Mouse (Mus musculus) adrenal gland, adult 8-10 months (tissue): ENCODE measurements around the gene Pdzph1. TPM values are rescaled to one million over a fixed set of nuclear protein-coding genes. Genes with fewer than 3 reads are reported as not detected.

Source experiments
- DNase-seq: peaks from one replicate; pipeline ENCODE4 v3.0.0; 2022
- total RNA-seq, 4 experiments: library from RNA; stranded (reverse); gene quantifications; 2 replicates each; pipeline ENCODE4 v1.2.4; 2022

Pdzph1 gene
- total RNA-seq, result under 1 TPM in 2 of 4 experiments, not detected in 2; 0.16 to 0.68 TPM

DNA sequence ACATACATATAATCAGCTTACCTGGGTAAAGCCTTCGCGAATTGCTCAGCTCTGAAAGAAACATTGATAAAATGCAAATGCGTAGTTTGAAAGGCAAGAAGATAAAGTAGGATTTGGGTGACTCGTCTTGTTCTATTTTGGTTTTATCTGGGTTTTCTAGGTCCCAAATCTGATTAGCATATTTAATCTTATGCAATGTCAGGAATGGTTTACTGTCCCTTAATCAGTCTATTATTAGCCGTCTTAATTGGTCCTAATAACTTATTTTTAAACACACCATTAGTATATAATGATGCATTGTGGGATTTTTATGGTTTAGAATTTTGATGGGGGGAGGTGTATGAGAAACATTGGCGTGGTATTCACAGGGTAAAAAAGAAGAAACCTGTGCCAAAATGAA lies at the start of gene Pdzph1:
Gene Pdzph1, minus strand, starts transcription at position 101 of the 400 bp plus-strand sequence.
- DNase-seq, result no peak

DNA sequence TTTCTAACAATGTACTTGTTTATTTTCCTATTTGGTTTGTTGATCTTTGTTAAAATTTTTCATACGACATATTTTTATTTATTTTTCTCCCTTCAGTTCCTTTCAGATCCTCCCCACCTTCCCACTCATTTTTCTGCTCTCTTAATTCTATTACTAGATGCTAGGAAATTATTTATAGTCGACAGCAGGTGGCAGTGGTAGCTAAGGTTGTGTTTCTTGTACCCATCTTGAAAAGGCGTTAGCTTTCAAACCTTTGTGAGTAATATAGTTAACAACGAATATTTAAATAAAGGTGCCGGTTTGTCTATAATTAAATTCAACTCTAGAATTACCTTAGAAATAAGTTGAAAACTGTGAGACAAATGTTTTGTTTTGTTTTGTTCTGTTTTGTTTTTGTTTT lies 48.6 kb upstream of the Pdzph1 start:
- no peak for DNase-seq

DNA sequence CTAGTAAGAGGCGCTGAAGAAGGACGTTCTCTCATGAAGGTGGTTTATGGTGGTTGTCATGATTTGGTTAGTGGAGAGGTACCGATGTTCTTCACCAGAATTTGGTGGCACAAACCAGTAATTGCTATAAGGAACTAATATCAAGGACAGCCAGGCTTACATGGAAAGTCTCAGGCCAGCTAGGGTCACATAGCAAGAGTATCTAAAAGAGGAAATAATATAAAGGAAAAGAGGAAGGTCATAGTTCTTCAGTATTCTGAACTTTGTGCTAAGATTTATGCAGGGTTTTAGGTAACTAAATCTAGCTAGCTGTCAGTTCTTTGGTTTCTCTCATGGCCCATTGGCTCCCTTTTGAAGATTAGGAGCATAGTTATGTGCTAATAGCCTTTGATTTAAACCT lies 42.3 kb upstream of the Pdzph1 start:
- no peak for DNase-seq

DNA sequence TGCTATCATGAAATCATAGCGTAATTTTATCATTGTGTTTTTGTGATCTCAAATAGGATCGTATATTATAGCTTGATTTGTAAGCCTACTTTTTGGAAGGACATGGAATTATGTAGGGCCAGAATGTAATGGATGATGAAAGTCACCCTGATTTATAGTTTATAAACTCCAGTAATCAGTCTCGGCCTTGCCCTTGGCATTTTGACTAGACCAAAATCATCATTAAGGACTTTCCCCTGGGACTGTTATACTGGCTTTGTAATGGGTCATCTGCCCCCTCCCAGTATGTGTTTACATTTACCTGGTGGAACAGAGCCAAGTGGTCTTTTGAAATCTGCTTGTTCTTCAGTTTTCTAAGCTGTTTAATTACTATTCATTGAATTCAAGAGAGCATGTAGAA lies 35.2 kb upstream of the Pdzph1 start:
- DNase-seq, result peak; percentile 26

DNA sequence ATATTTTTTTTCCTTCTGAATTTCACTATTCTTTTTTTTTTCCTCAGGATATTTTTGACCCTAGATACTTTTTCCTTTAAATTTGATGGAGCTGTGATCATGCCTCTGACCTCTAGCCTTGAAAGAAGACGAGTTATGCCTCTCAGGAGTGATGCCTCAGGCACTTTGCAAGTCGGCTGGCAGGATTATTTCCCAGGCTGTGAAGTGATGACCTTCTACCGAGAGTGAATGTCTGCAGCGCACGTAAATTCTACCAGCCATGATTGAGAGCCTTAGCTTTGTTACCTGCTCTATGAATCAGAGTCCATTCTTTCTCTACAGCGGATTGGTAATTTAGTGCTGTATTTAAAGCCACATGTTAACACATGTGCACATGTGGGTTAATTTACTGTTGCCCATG lies 33.3 kb upstream of the Pdzph1 start:
- no peak for DNase-seq

DNA sequence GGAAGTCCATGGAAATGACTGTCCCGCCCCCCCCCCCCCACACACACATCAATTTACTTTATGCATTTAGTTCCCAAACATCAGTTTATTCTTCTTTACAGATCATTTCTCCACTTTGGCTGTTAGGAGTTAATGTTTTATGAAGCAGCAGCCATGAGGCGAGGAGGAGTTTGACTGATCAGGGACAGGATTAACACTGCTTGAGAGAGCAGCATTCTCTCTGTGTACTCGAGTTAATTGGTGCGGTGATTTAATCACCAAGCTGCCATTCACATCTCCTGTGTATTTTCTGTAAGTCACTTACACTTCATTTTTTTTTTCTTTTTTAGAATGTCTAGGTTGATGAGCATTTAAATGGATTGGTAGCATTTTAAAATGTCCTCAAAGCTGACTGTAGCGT lies 32.8 kb upstream of the Pdzph1 start:
- no peak for DNase-seq

DNA sequence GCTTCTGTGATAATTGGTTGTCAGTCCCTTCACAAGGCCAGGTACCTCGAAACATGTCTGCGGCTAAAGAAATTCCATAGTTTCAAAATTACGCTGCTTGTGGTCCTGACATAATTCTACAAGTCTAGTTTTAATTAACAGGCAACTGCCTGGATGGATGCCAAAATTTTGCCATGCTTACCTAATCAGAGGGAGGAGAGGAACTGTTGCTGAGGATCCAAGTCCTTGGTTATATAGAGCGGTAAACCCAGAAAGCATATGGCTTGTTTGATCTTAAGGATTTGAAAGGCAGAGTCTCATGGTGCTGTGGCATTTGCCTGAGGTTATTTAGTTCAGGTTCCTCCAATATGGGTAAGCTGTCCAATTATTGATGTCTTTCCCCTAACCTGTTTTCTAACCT lies 27.5 kb upstream of the Pdzph1 start:
- no peak for DNase-seq

DNA sequence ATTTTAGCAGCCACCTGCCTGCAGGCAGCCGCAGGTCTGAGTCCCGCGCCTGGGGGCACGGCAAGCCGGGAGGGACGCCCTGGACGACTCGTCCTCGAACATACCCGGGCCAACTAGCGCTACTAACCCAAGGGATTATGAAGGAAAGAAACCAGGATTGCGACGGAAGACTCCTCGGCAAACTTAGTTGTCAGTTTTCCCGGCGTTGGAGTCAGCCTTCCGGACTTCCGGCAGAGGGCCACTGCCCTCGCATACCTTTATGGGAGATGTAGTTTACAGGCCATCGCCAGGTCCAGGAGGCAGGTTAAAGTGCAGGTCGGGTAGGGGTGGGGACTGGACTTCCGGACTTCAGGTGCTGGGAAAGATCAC lies 21.9 kb upstream of the Pdzph1 start, which contains the start of gene Nudt12:
Gene Nudt12, minus strand, starts transcription at position 282 of the 369 bp plus-strand sequence.
- DNase-seq, result peak; percentile 66

DNA sequence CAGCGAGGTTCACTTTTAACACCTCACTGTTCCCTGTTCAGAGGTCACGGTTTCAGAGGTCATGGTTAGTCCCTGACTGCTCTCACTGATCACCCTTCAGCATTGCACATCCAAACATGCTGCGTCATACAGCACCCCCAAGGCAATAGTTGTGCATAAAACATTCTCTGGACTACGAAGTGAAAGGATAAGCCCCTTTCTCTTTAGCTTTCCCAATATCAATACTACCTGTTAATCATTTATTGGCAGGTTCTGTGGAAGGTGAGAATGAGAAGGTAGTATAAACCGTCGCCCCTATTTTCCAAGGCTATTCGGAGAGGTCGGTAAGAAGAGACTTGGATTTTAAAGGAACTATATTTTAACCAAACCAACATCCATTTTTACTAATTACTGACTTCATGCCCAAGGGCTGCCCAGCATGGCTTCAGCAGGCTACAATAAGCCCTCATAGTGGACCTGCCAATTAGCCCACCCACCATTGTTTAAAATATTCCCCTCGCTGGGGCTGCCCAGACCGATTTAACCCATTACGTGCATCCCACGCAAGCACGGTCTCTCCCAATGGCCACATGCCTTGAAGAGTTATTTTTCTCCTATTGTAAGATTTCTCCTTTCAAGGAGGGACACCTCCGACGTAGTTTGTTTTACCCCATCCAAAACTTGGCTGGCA lies 21.4 kb upstream of the Pdzph1 start:
- peak; percentile 45 for DNase-seq

DNA sequence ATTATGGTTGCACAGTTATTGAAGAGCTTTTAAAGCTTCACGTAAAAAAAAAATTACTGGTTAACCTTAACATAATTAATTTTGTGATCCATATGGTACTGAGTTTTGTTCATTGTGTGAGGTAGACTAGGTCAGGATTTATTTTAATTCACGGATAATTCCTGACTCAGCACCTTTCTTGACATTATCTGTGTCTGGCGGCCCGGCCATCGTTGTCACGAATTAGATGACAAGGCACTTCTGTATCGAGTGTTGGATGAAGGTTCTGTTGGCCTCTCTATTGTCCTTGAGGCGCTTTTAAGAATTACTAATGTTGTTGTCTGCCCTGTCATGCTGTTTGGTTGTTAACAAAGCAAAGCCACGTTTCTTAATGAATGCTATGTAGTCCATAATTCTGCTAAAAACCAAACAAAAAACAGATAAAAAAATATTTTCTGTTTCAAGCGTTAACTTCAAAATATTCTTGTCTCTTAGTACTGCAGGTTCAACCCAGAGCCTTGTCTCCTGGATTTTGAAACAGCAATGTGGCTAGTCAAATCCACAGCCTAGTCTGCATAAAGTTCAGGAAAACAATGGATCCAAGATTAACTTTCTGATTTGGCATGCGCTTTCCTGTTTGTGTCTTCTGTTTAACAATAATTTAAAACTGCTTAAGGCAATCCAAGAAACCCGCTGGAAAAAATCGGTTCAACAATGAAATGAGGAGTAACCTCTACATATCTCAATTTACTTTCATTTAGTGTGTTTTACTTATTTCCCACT lies 20.6 kb upstream of the Pdzph1 start:
- DNase-seq, result no peak

DNA sequence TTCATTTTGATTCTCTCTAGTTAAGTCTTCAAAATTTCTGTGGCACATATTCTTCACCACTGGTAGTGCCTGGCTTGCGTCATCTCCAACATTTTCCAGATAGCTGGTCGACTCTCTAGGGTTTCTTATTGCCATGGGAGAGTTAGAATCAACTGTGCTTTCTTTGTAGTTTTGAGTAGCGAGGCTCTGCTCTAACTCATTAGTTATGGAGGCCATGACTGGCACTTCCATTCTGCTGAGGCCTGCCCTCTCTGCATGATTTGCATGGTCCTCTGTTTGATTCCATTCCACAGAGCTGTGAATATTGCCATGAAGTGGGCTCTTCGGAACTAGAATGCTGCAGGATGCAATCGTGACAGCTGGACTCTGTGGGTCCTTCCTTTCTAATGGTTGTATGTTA lies 17.9 kb downstream of the Pdzph1 start:
- DNase-seq, result no peak

DNA sequence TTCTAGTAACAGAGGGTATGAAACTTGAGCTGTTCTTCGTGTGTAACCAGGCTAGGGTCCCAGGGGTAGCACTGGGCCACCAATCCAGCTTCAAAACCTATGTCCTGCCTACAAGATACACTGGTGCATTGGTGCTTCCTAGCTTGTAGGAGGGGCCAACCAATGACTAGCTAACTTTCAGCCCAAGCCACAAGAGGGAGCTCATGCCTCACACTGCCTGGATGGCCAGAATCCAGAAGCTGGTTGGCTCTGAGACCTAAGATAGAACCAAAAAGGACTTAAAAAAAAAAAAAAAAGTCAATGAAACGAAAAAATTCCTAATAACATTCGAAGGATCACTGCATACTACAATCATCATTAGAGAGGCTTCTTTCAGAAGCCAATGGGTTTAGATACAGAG lies 31.3 kb downstream of the Pdzph1 start:
- DNase-seq, result peak; percentile 55

DNA sequence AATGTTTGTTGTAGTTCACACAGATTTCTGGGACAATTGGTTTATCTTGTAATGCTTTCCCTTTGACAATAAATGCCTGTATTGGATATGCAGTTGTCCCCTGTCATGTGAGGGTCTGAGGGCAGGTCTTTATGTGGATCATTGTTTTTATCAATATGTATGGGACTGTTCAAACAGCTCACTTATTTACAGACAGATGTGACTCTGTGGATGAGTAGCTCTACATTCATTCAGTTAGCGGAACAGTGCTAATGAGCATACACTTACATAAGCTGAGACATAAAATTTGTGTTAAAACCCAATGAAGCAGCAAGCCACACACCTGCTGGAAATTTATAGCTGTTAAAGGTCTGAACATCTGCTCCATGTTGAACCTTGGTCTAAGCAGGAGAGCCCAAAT lies 34.1 kb downstream of the Pdzph1 start:
- DNase-seq, result no peak

DNA sequence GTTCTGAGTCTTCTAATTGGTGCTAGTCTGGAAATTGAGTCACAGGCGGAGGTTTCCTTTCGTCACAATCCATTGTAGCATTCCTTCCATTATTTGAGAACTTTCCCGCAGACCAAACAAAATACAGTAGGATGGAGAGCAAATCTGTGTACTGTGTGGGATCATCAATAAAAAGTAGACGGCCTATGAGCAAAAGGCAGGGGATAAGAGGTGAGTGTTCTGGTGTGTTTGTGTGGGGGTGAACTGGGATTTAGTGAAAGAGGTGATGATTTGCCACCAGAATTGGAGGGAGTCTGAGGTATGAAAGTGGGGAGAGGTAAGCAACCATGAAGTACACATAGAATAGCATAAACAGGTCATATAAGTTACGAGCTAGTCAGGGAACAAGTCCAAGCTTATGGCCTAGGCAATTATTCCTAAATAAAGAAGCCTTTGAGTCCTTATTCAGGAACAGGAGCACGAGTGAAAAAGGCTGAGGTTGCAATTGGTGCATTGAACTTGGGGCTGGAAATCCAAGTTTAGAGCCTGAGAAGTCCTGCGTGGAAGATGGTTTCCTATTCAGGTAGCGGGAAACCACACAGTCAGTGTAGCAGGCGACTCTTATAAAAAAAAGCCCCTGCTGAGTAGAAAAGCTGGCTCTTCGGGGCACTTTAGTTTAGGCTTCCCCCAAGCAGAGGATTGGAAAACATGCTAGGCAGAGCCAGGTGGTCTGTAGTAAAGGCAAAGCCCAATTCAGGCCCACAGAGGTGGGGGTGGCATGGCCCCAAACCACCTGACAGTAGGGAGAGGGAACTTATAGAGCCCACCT lies 48.0 kb downstream of the Pdzph1 start:
- no peak for DNase-seq

DNA sequence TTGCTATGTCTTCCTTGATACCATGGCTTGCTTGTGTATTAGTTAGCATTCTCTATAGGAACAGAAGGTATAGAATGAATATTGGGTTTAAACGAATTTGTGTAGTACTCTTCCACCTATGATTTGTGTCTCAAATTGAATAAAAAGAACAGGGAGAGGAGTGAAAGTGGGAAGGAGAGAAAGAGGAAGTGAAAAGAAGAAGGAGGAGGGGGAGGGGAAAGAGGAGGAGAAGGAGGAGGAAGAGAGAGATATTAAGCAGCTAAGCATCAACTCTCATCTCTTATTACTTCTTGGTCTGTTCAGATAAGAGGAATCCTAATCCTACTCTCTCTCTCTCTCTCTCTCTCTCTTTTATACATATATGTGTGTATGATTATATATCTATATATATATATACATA lies 52.6 kb downstream of the Pdzph1 start:
- no peak for DNase-seq

DNA sequence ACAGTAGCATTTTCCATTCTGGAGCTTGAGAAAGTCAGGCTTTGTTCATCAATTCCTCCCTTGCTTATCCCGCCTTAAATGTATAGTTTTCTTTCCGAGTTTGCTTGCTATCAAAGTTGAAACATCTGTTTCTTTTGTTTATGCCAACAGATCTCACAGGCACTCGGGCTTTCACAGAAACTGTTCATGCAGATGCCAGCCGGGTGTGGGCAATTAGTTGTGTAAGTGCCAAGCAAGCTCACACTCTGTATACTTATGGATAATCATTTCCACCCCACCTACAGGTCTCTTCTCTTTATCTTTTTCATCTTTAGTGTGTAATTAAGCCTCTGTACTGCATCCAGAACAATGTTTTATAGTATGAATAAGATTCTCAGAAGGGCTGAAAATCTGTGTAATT lies 53.6 kb downstream of the Pdzph1 start:
- no peak for DNase-seq

DNA sequence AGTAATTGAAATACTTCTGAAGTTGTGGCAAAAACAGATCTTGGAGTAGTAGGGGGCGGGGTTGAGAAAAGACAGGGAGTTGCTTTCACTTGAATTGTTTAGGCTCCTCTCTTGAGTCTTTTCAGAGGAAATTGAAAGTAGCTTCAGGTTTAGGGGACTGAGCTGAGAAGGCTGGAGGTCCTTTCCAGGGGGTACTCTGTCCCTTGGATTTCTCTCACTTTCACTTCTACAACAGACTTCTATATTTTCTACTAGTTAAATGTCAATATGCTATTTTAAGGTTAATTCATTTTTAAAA lies 58.2 kb downstream of the Pdzph1 start:
- no peak for DNase-seq

DNA sequence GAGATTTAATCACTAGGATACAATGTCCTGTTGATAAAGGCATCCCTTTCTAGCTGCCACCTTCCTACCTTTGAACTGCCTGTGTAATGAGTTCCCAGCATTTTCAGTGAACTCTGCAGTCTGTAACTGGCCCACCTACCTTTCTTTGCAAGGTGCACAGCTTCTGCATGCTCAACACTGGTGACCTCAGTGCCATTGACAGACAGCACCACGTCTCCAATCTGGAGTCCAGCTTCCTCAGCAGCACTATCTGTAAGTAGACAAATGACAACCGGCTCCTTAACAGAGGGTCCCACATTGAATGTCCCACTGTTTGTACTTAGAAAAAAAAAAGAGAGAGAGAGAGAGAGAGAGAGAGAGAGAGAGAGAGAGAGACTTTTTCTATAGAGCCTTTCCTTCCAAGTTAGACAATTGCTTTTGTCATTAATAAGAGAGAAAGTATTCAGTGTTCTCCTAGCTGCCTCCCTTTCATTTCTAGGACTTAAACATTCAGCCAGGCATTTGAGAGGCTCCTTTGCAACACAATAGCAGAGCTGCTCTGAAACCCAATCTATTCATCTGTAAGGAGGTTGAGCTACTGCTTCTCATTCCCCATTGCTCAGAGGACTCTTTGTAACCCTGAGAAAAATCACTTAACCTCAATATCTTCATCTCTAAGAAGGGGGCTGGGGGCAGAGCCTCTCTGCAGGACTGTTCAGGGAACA lies 58.7 kb downstream of the Pdzph1 start:
- no peak for DNase-seq

DNA sequence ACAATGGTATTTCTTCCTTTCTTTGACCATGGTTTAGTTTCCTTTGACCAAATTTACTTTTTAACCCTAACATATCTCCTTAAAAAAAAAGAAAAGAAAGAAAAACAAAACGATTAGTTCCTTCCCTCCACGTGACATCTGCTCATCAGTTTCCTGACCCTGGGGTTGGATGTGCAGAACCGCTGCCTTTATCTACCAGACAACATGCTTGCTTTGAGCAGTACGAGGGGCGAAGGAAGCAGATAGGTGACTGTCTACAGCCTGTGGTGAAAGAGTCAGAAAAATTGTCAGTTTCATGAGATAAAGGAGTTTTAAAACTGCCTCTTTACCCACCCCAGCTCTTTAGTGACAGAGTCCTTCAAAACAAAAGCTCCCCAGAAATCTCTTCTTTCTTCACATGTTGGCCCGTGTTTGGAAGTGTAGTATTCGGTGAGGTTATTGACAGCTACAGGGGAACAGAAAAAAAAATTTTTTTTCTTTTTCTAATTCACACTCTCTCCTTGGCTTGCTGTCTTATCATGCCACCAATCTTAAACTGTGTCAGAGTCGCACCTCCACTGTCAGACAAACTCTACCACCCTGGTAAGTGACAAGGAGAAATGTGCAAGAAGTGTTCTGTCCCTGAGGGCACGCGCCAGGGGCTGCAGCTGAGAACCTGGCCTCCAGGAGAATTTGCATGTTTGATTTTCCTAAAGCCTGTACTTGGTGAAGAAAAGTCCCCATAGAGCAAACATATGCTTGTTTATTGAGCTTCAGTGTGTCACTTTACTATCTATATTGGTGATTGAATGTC lies 66.2 kb downstream of the Pdzph1 start:
- no peak for DNase-seq

DNA sequence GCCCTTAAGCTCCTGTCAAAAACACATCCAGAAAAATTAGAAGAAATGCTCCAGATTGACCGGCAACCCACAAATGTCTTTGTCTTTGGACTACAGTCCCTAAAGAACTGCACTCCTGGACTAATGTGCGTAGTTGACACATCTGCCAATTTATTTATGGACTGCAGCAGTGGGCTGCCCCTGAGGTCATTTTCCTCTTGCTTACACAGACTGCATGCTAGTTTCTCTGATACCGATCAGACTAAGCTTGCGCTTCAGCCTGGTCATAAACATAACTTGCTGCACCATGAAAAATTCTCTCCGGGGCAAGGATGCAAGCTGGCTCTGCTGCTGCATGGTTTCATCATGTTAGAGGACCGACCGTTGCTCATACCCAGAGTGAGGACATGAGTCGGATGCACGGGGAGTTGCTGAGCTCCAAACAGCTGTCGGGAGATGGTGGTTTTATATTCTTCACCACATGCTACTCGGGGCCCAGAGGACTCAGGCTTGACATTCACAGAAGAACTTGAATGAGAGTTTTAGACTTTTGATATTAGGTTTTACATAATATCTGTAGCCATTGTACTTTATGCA lies 67.2 kb downstream of the Pdzph1 start:
- DNase-seq, result peak; percentile 17

DNA sequence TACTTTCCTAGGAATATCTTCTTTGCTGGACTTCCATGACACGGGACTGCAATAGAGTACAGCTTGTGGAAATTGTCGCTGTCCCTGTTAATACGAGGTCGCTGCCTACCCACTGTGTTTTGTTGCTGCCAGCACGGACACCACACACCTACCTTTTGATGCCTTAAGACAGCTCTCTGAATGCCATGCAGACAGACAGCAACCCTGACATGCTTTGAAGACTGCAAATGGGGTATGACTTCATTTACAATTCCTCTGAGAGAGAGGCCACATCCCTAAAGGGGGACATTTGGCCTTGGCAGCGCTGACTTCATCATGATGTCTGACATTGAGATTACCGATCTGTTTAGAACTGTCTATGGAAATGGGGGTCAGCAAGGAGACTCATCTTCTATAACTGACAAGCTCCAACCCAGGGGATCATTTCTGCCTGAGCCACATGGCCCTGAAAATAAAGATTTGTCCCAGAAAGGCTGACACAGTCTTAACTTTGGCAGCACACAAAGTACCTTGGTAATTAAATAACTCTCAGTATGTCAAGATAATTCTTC lies 67.8 kb downstream of the Pdzph1 start:
- peak; percentile 74 for DNase-seq
